Mouse (Mus musculus): ENCODE results near the gene Herc1.

DNA sequence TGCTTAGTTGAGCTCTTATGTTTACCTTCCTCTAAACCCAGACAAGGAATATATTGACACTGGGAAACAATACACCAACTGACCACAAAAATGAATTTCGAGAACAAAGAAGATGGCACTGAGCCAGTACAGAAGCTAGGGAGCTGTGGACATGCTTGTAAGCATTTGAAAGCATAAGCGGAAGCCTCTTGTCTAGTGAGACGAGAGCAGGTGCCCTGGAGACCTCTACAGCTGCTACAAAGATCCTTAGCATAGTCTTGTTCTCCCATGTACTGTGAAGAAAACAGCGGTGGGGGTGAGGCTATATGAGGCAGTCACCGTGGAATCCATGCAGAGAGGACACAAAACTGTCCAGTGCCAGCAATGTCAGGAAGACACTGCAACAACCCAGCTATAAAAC is 168.7 kb downstream of the Herc1 start:
- TF ChIP-seq CTCF (IDR thresholded peaks at IDR 0.05; ENCODE audit: extremely low read depth, insufficient read depth, low read length) (no peak), POLR2A (IDR thresholded peaks at IDR 0.05; ENCODE audit: extremely low read depth, insufficient read depth, low read length) (no peak)
